Mouse (Mus musculus): ENCODE measurements at regions not wholly inside any gene's neighbourhood (a gene's known extent, or its start where the extent isn't known, plus 50 kb on each side); places are given as distances from the start of the nearest gene placed in this dataset.

- Histone ChIP-seq H3K36me3 (ENCODE audit: control insufficient read depth, insufficient read depth, low read length) (no peaks in the 10 kb centered on the region), H3K9me3 (ENCODE audit: control insufficient read depth, low read length) (no peaks in the 10 kb centered on the region), H3K4me3 (ENCODE audit: low read length) (no peak overlapping the region), H3K27me3 (ENCODE audit: control insufficient read depth, insufficient read depth, low read depth, low read length) (no peaks in the 10 kb centered on the region), H3K27ac (ENCODE audit: low read length) (no peak overlapping the region), H3K4me1 (replicated peaks; ENCODE audit: control insufficient read depth, insufficient read depth, low read length) (no peaks in the 10 kb centered on the region), H3K4me2 (ENCODE audit: low read depth, low read length) (no peak overlapping the region), H3K9ac (ENCODE audit: low read length) (no peak overlapping the region)
- ATAC-seq (ENCODE audit: low read depth): no peak
- WGBS: 84% methylated on average over 5 of the region's 5 CpGs
Measured at GRCm38 (mm10) chr2:47834055-47834799, 979.7 kb upstream of the Acvr2a start.

- Histone ChIP-seq H3K9me3 (ENCODE audit: control insufficient read depth, low read length) (no peaks in the 10 kb centered on the region), H3K36me3 (ENCODE audit: control insufficient read depth, insufficient read depth, low read length) (no peaks in the 10 kb centered on the region), H3K4me2 (ENCODE audit: low read depth, low read length) (no peak overlapping the region), H3K4me3 (ENCODE audit: low read length) (no peak overlapping the region), H3K9ac (ENCODE audit: low read length) (no peak overlapping the region), H3K27ac (ENCODE audit: low read length) (no peak overlapping the region), H3K27me3 (ENCODE audit: control insufficient read depth, insufficient read depth, low read depth, low read length) (no peaks in the 10 kb centered on the region), H3K4me1 (replicated peaks; ENCODE audit: control insufficient read depth, insufficient read depth, low read length) (no peaks in the 10 kb centered on the region)
- ATAC-seq (ENCODE audit: low read depth): peak; percentile 95
- 46% methylated on average over 3 of the region's 3 CpGs for WGBS
Measured at GRCm38 (mm10) chr2:47857229-47857628, 956.7 kb upstream of the Acvr2a start.

- Histone ChIP-seq H3K9me3 (ENCODE audit: control insufficient read depth, low read length) (no peaks in the 10 kb centered on the region), H3K4me2 (ENCODE audit: low read depth, low read length) (no peak overlapping the region), H3K36me3 (ENCODE audit: control insufficient read depth, insufficient read depth, low read length) (no peaks in the 10 kb centered on the region), H3K9ac (ENCODE audit: low read length) (no peak overlapping the region), H3K27ac (ENCODE audit: low read length) (no peak overlapping the region), H3K4me1 (replicated peaks; ENCODE audit: control insufficient read depth, insufficient read depth, low read length) (no peaks in the 10 kb centered on the region), H3K4me3 (ENCODE audit: low read length) (no peak overlapping the region), H3K27me3 (ENCODE audit: control insufficient read depth, insufficient read depth, low read depth, low read length) (no peaks in the 10 kb centered on the region)
- 85% methylated on average over 1 of the region's 1 CpGs for WGBS
- no peak for ATAC-seq (ENCODE audit: low read depth)
Measured at GRCm38 (mm10) chr2:47862446-47862845, 951.5 kb upstream of the Acvr2a start.

- H3K9me3 ChIP-seq (ENCODE audit: control insufficient read depth, low read length): no peaks in the 10 kb centered on the region
- no peak overlapping the region for H3K4me2 ChIP-seq (ENCODE audit: low read depth, low read length)
- H3K36me3 ChIP-seq (ENCODE audit: control insufficient read depth, insufficient read depth, low read length): no peaks in the 10 kb centered on the region
- no peak overlapping the region for H3K4me3 ChIP-seq (ENCODE audit: low read length)
- 58% methylated on average over 2 of the region's 2 CpGs for WGBS
- H3K4me1 ChIP-seq (replicated peaks; ENCODE audit: control insufficient read depth, insufficient read depth, low read length): no peaks in the 10 kb centered on the region
- H3K27ac ChIP-seq (ENCODE audit: low read length): no peak overlapping the region
- H3K27me3 ChIP-seq (ENCODE audit: control insufficient read depth, insufficient read depth, low read depth, low read length): no peaks in the 10 kb centered on the region
- ATAC-seq (ENCODE audit: low read depth): no peak
- no peak overlapping the region for H3K9ac ChIP-seq (ENCODE audit: low read length)
Measured at GRCm38 (mm10) chr2:47878002-47878401, 935.9 kb upstream of the Acvr2a start.

GRCm38 (mm10) chr2:47879071-47879470, 934.8 kb upstream of the Acvr2a start:
- H3K36me3 ChIP-seq (ENCODE audit: control insufficient read depth, insufficient read depth, low read length): no peaks in the 10 kb centered on the region
- H3K27me3 ChIP-seq (ENCODE audit: control insufficient read depth, insufficient read depth, low read depth, low read length): no peaks in the 10 kb centered on the region
- no peak overlapping the region for H3K9ac ChIP-seq (ENCODE audit: low read length)
- ATAC-seq (ENCODE audit: low read depth): no peak
- WGBS: 89% methylated on average over 2 of the region's 2 CpGs
- no peak overlapping the region for H3K27ac ChIP-seq (ENCODE audit: low read length)
- H3K4me1 ChIP-seq (replicated peaks; ENCODE audit: control insufficient read depth, insufficient read depth, low read length): no peaks in the 10 kb centered on the region
- no peak overlapping the region for H3K4me2 ChIP-seq (ENCODE audit: low read depth, low read length)
- H3K9me3 ChIP-seq (ENCODE audit: control insufficient read depth, low read length): no peaks in the 10 kb centered on the region
- H3K4me3 ChIP-seq (ENCODE audit: low read length): no peak overlapping the region

- H3K27ac ChIP-seq (ENCODE audit: low read length): no peak overlapping the region
- no peaks in the 10 kb centered on the region for H3K36me3 ChIP-seq (ENCODE audit: control insufficient read depth, insufficient read depth, low read length)
- H3K4me2 ChIP-seq (ENCODE audit: low read depth, low read length): no peak overlapping the region
- H3K9ac ChIP-seq (ENCODE audit: low read length): no peak overlapping the region
- H3K27me3 ChIP-seq (ENCODE audit: control insufficient read depth, insufficient read depth, low read depth, low read length): no peaks in the 10 kb centered on the region
- no peaks in the 10 kb centered on the region for H3K9me3 ChIP-seq (ENCODE audit: control insufficient read depth, low read length)
- no peaks in the 10 kb centered on the region for H3K4me1 ChIP-seq (replicated peaks; ENCODE audit: control insufficient read depth, insufficient read depth, low read length)
- ATAC-seq (ENCODE audit: low read depth): no peak
- no peak overlapping the region for H3K4me3 ChIP-seq (ENCODE audit: low read length)
- WGBS: 80% methylated on average over 1 of the region's 1 CpGs
Measured at GRCm38 (mm10) chr2:47879796-47880195, 934.1 kb upstream of the Acvr2a start.

GRCm38 (mm10) chr2:47888166-47888565, 925.7 kb upstream of the Acvr2a start:
- no peak overlapping the region for H3K9ac ChIP-seq (ENCODE audit: low read length)
- no peaks in the 10 kb centered on the region for H3K36me3 ChIP-seq (ENCODE audit: control insufficient read depth, insufficient read depth, low read length)
- H3K27me3 ChIP-seq (ENCODE audit: control insufficient read depth, insufficient read depth, low read depth, low read length): no peaks in the 10 kb centered on the region
- H3K4me1 ChIP-seq (replicated peaks; ENCODE audit: control insufficient read depth, insufficient read depth, low read length): no peaks in the 10 kb centered on the region
- 56% methylated on average over 1 of the region's 1 CpGs for WGBS
- no peaks in the 10 kb centered on the region for H3K9me3 ChIP-seq (ENCODE audit: control insufficient read depth, low read length)
- no peak overlapping the region for H3K4me3 ChIP-seq (ENCODE audit: low read length)
- H3K4me2 ChIP-seq (ENCODE audit: low read depth, low read length): no peak overlapping the region
- ATAC-seq (ENCODE audit: low read depth): no peak
- no peak overlapping the region for H3K27ac ChIP-seq (ENCODE audit: low read length)

GRCm38 (mm10) chr2:47891366-47891765, 922.5 kb upstream of the Acvr2a start:
- no peaks in the 10 kb centered on the region for H3K36me3 ChIP-seq (ENCODE audit: control insufficient read depth, insufficient read depth, low read length)
- H3K9me3 ChIP-seq (ENCODE audit: control insufficient read depth, low read length): no peaks in the 10 kb centered on the region
- ATAC-seq (ENCODE audit: low read depth): no peak
- no peak overlapping the region for H3K9ac ChIP-seq (ENCODE audit: low read length)
- H3K4me3 ChIP-seq (ENCODE audit: low read length): no peak overlapping the region
- no peaks in the 10 kb centered on the region for H3K27me3 ChIP-seq (ENCODE audit: control insufficient read depth, insufficient read depth, low read depth, low read length)
- H3K4me1 ChIP-seq (replicated peaks; ENCODE audit: control insufficient read depth, insufficient read depth, low read length): 0 out of 2 replicates have a peak, but pooled peaks cover 2% of the 10 kb centered on the region
- no peak overlapping the region for H3K4me2 ChIP-seq (ENCODE audit: low read depth, low read length)
- no peak overlapping the region for H3K27ac ChIP-seq (ENCODE audit: low read length)
- 51% methylated on average over 1 of the region's 1 CpGs for WGBS

- Histone ChIP-seq H3K4me1 (replicated peaks; ENCODE audit: control insufficient read depth, insufficient read depth, low read length) (0 out of 2 replicates have a peak, but pooled peaks cover 2% of the 10 kb centered on the region), H3K4me3 (ENCODE audit: low read length) (no peak overlapping the region), H3K9me3 (ENCODE audit: control insufficient read depth, low read length) (no peaks in the 10 kb centered on the region), H3K9ac (ENCODE audit: low read length) (no peak overlapping the region), H3K27ac (ENCODE audit: low read length) (no peak overlapping the region), H3K4me2 (ENCODE audit: low read depth, low read length) (no peak overlapping the region), H3K27me3 (ENCODE audit: control insufficient read depth, insufficient read depth, low read depth, low read length) (no peaks in the 10 kb centered on the region), H3K36me3 (ENCODE audit: control insufficient read depth, insufficient read depth, low read length) (no peaks in the 10 kb centered on the region)
- 77% methylated on average over 2 of the region's 2 CpGs for WGBS
- ATAC-seq (ENCODE audit: low read depth): no peak
Measured at GRCm38 (mm10) chr2:47892879-47893278, 921.0 kb upstream of the Acvr2a start.

GRCm38 (mm10) chr2:47894806-47895205, 919.1 kb upstream of the Acvr2a start:
- H3K4me1 ChIP-seq (replicated peaks; ENCODE audit: control insufficient read depth, insufficient read depth, low read length): 0 out of 2 replicates have a peak, but pooled peaks cover 2% of the 10 kb centered on the region
- H3K27ac ChIP-seq (ENCODE audit: low read length): no peak overlapping the region
- no peak overlapping the region for H3K9ac ChIP-seq (ENCODE audit: low read length)
- no peaks in the 10 kb centered on the region for H3K36me3 ChIP-seq (ENCODE audit: control insufficient read depth, insufficient read depth, low read length)
- no peak overlapping the region for H3K4me2 ChIP-seq (ENCODE audit: low read depth, low read length)
- no peaks in the 10 kb centered on the region for H3K27me3 ChIP-seq (ENCODE audit: control insufficient read depth, insufficient read depth, low read depth, low read length)
- no peak for ATAC-seq (ENCODE audit: low read depth)
- H3K9me3 ChIP-seq (ENCODE audit: control insufficient read depth, low read length): no peaks in the 10 kb centered on the region
- H3K4me3 ChIP-seq (ENCODE audit: low read length): no peak overlapping the region
